Mouse (Mus musculus): ENCODE results near the gene F3. TPM values are rescaled to one million over a fixed set of nuclear protein-coding genes. Genes with fewer than 3 reads are reported as not detected.
"Not testable (repeated sequence)": the region's sequence is repeated elsewhere in the genome, so short reads cannot be mapped to it uniquely, and the experiment has no call there.

F3 gene
- polyA plus RNA-seq, 1 experiment, result 56.6 TPM

DNA sequence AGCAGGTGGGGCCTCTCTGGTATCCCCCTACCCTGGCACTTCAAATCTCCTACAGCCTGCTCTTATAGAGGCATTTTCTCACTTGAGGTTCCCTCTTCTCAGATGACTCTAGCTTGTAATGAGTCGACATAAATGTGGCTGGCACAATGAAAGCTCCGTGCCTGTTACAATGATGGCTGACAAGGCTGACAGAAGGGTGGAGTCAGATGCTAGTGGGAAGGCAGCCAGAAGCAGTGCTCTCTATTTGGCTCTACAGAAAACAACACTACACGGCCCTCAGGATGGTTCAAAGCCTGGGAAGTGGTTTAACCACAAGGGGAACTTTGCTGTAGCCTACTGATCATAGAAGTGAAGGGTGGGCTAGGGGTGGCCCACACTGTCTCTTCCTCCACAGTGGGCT lies 31.8 kb downstream of the F3 start:
- no peak overlapping the region for H3K4me3 ChIP-seq (replicated peaks; ENCODE audit: insufficient read depth, low read depth, low read length)
- TF ChIP-seq CTCF (IDR thresholded peaks at IDR 0.05; ENCODE audit: borderline replicate concordance, insufficient read depth, low read depth, low read length), result no peak
- no peak for TF ChIP-seq POLR2A (IDR thresholded peaks at IDR 0.05; ENCODE audit: borderline replicate concordance, insufficient read depth, low read length)
- 10% methylated on average over 3 of the region's 3 CpGs for WGBS
- no peaks in the 10 kb centered on the region for H3K27me3 ChIP-seq (ENCODE audit: control insufficient read depth, insufficient read depth, low read length)
- no peak overlapping the region for H3K27ac ChIP-seq (ENCODE audit: insufficient read depth, low read length)
- no peak for DNase-seq
- no peaks in the 10 kb centered on the region for H3K4me1 ChIP-seq (ENCODE audit: control insufficient read depth, insufficient read depth, low read length)

GRCm38 (mm10) chr3:121758373-121758772 lies 35.0 kb downstream of the F3 start:
- TF ChIP-seq CTCF (IDR thresholded peaks at IDR 0.05; ENCODE audit: borderline replicate concordance, insufficient read depth, low read depth, low read length), result no peak
- no peak for TF ChIP-seq POLR2A (IDR thresholded peaks at IDR 0.05; ENCODE audit: borderline replicate concordance, insufficient read depth, low read length)
- DNase-seq, result no peak
- Histone ChIP-seq H3K4me3 (replicated peaks; ENCODE audit: insufficient read depth, low read depth, low read length) (no peak overlapping the region), H3K27me3 (ENCODE audit: control insufficient read depth, insufficient read depth, low read length) (no peaks in the 10 kb centered on the region), H3K27ac (ENCODE audit: insufficient read depth, low read length) (no peak overlapping the region), H3K4me1 (ENCODE audit: control insufficient read depth, insufficient read depth, low read length) (no peaks in the 10 kb centered on the region)
- WGBS, result 32% methylated on average over 7 of the region's 7 CpGs

DNA sequence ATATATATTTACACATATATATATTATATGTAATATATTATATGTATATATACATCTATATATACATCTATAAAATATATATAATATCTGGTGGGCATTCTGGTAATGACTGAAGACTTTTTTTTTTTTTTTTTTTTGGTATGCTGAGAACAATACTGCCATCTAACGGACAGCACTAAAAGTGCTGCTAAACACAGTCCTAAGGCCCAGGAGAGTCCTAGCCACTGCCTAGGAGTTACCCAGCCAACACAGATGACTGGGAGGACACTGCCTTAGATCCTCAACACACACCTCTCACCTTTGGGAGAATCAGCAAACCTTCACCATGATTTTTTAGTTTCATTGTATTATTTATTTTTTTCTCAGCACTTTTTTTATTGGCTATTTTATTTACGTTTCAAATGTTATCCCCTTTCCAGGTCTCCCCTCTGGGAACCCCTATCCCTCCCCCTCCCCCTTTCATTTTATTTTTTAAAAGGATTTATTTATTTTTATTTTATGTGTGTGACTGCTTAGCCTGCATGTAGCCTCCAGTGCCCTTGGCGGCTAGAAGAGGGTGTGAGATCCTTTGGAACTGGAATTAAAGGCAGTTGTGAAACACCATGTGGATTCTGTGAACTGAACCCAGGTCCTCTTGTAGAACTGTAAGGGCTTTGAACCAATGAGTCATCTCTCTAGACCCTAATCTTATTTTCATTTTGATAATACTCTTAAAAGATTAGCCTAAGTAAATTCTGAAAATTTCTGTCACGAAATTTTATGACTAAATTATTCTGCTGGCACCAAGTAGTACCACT lies 38.9 kb downstream of the F3 start:
- Histone ChIP-seq H3K4me3 (replicated peaks; ENCODE audit: insufficient read depth, low read depth, low read length) (no peak overlapping the region), H3K27ac (ENCODE audit: insufficient read depth, low read length) (no peak overlapping the region), H3K27me3 (ENCODE audit: control insufficient read depth, insufficient read depth, low read length) (no peaks in the 10 kb centered on the region), H3K4me1 (ENCODE audit: control insufficient read depth, insufficient read depth, low read length) (no peaks in the 10 kb centered on the region)
- TF ChIP-seq POLR2A (IDR thresholded peaks at IDR 0.05; ENCODE audit: borderline replicate concordance, insufficient read depth, low read length), result no peak
- TF ChIP-seq CTCF (IDR thresholded peaks at IDR 0.05; ENCODE audit: borderline replicate concordance, insufficient read depth, low read depth, low read length), result peak; percentile 54; the same call in 1 of the 2 replicates
- WGBS, result 65% methylated on average over 4 of the region's 4 CpGs
- DNase-seq, result peak in 1 of 2 experiments; percentile 24

GRCm38 (mm10) chr3:121766048-121766447 lies 42.7 kb downstream of the F3 start:
- DNase-seq, result no peak
- Histone ChIP-seq H3K27ac (ENCODE audit: insufficient read depth, low read length) (no peak overlapping the region), H3K4me3 (replicated peaks; ENCODE audit: insufficient read depth, low read depth, low read length) (no peak overlapping the region), H3K27me3 (ENCODE audit: control insufficient read depth, insufficient read depth, low read length) (no peaks in the 10 kb centered on the region), H3K4me1 (ENCODE audit: control insufficient read depth, insufficient read depth, low read length) (no peaks in the 10 kb centered on the region)
- TF ChIP-seq POLR2A (IDR thresholded peaks at IDR 0.05; ENCODE audit: borderline replicate concordance, insufficient read depth, low read length) (no peak), CTCF (IDR thresholded peaks at IDR 0.05; ENCODE audit: borderline replicate concordance, insufficient read depth, low read depth, low read length) (no peak)

- no peak overlapping the region for H3K4me3 ChIP-seq (replicated peaks; ENCODE audit: insufficient read depth, low read depth, low read length)
- DNase-seq, result no peak
- H3K4me1 ChIP-seq (ENCODE audit: control insufficient read depth, insufficient read depth, low read length), result no peaks in the 10 kb centered on the region
- no peak overlapping the region for H3K27ac ChIP-seq (ENCODE audit: insufficient read depth, low read length)
- WGBS, result 93% methylated on average over 5 of the region's 5 CpGs
- no peak for TF ChIP-seq CTCF (IDR thresholded peaks at IDR 0.05; ENCODE audit: borderline replicate concordance, insufficient read depth, low read depth, low read length)
- TF ChIP-seq POLR2A (IDR thresholded peaks at IDR 0.05; ENCODE audit: borderline replicate concordance, insufficient read depth, low read length), result no peak
- H3K27me3 ChIP-seq (ENCODE audit: control insufficient read depth, insufficient read depth, low read length), result no peaks in the 10 kb centered on the region
Observed at GRCm38 (mm10) chr3:121766818-121767217, 43.5 kb downstream of the F3 start.

- WGBS, result 96% methylated on average over 3 of the region's 3 CpGs
- TF ChIP-seq POLR2A (IDR thresholded peaks at IDR 0.05; ENCODE audit: borderline replicate concordance, insufficient read depth, low read length) (no peak), CTCF (IDR thresholded peaks at IDR 0.05; ENCODE audit: borderline replicate concordance, insufficient read depth, low read depth, low read length) (no peak)
Observed at GRCm38 (mm10) chr3:121768770-121769169, 45.4 kb downstream of the F3 start.

GRCm38 (mm10) chr3:121773336-121773735 lies 50.0 kb downstream of the F3 start:
- not testable (repeated sequence) for H3K27me3 ChIP-seq (ENCODE audit: control insufficient read depth, insufficient read depth, low read length); H3K27ac ChIP-seq (ENCODE audit: insufficient read depth, low read length); H3K4me3 ChIP-seq (replicated peaks; ENCODE audit: insufficient read depth, low read depth, low read length); DNase-seq; H3K4me1 ChIP-seq (ENCODE audit: control insufficient read depth, insufficient read depth, low read length)
- 97% methylated on average over 4 of the region's 4 CpGs for WGBS

More at GRCm38 (mm10) chr3:121768770-121769169, 45.4 kb downstream of the F3 start:
- H3K4me1 ChIP-seq (ENCODE audit: control insufficient read depth, insufficient read depth, low read length), result no peaks in the 10 kb centered on the region
- H3K27me3 ChIP-seq (ENCODE audit: control insufficient read depth, insufficient read depth, low read length), result no peaks in the 10 kb centered on the region
- no peak overlapping the region for H3K4me3 ChIP-seq (replicated peaks; ENCODE audit: insufficient read depth, low read depth, low read length)
- no peak for DNase-seq
- no peak overlapping the region for H3K27ac ChIP-seq (ENCODE audit: insufficient read depth, low read length)

- Histone ChIP-seq H3K27me3 (ENCODE audit: control insufficient read depth, insufficient read depth, low read length) (no peaks in the 10 kb centered on the region), H3K4me3 (replicated peaks; ENCODE audit: insufficient read depth, low read depth, low read length) (no peak overlapping the region), H3K27ac (ENCODE audit: insufficient read depth, low read length) (no peak overlapping the region), H3K4me1 (ENCODE audit: control insufficient read depth, insufficient read depth, low read length) (no peaks in the 10 kb centered on the region)
- DNase-seq, result peak; percentile 26 to 40
- TF ChIP-seq POLR2A (IDR thresholded peaks at IDR 0.05; ENCODE audit: borderline replicate concordance, insufficient read depth, low read length) (no peak), CTCF (IDR thresholded peaks at IDR 0.05; ENCODE audit: borderline replicate concordance, insufficient read depth, low read depth, low read length) (peak; percentile 58; the same call in 1 of the 2 replicates)
- 45% methylated on average over 7 of the region's 7 CpGs for WGBS
Observed at GRCm38 (mm10) chr3:121777943-121778342, 54.6 kb downstream of the F3 start.

All from cerebellum, adult 2 months (tissue).